9 mouse cellular contexts compared by ENCODE assay signal in the genomic region with DNA sequence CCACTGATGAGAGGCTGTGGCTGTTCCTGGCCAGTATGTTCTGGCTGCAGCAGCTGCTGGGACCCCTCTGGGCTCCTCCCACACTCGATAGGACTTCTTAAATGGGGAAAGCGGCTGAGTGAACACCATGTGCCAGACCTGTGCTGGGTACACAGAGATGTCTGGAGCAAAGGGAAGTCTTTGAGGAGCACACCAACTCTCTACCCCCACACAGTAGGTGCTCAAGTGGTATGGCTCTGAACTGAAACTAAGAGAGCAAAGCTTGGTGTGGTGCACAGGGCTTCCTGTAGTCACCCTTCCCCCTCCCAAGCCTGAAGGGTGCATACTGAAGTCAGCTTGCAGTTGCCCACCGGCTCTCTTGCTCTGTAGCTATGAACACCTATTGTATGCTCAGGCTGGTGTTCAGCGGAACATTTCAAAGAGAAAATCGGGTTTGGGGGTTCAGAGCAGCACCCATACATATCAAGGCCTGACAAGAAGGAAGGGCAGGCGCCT. TPM values are rescaled to one million over a fixed set of nuclear protein-coding genes. Genes with fewer than 3 reads are reported as not detected.
DNase-seq lines count a peak whose midpoint lies in the region; ATAC-seq lines count a peak whose summit lies in the region.
"Had no signal": no experiment of that assay in that cellular context is flagged by ENCODE, and none has a peak within 500 bp of the region (broad histone marks: within the 10 kb centered on the region; RNA-seq: fewer than 3 reads in every experiment).

No protein-coding gene starts in this region.

- H3K36me3 ChIP-seq in heart, embryonic 14.5 days (ENCODE audit: control insufficient read depth, insufficient read depth, low read length), result peaks cover 34% of the 10 kb centered on the region
- H3K36me3 ChIP-seq in liver, embryonic 16.5 days (ENCODE audit: control insufficient read depth, insufficient read depth), result peaks cover 2% of the 10 kb centered on the region; the same call in 1 of the 2 replicates

- peaks cover 45 to 66% of the 10 kb centered on the region in 2 experiments for H3K4me1 ChIP-seq in heart, embryonic 14.5 days (ENCODE audit: control insufficient read depth in 2 of 2, insufficient read depth in 2 of 2, low read length in 2 of 2)
- H3K4me1 ChIP-seq in liver, embryonic 16.5 days (ENCODE audit: control insufficient read depth, low read depth, low read length), result peaks cover 79% of the 10 kb centered on the region

- H3K9ac ChIP-seq in heart, embryonic 14.5 days (ENCODE audit: low read length), result peak overlapping the region; percentile 87
- H3K9ac ChIP-seq in liver, embryonic 16.5 days (ENCODE audit: low read depth, low read length), result peak overlapping the region; percentile 42

- H3K4me2 ChIP-seq in heart, embryonic 14.5 days (ENCODE audit: low read length), result peak overlapping the region; percentile 92
- peak overlapping the region; percentile 81 for H3K4me2 ChIP-seq in liver, embryonic 16.5 days (ENCODE audit: low read depth, low read length)

- no peaks in the 10 kb centered on the region for H3K27me3 ChIP-seq in heart, embryonic 14.5 days (ENCODE audit: control insufficient read depth, insufficient read depth, low read length)
- H3K27me3 ChIP-seq in liver, embryonic 16.5 days (ENCODE audit: control insufficient read depth, insufficient read depth, low read depth, low read length), result no peaks in the 10 kb centered on the region

- peak overlapping the region in 1 of 2 experiments; percentile 82; a peak in 2 of 4 replicates for H3K4me3 ChIP-seq in heart, embryonic 14.5 days (ENCODE audit: control insufficient read depth in 1 of 2, insufficient read depth in 1 of 2, low read depth in 1 of 2, low read length in 2 of 2)
- peak overlapping the region; percentile 77 for H3K4me3 ChIP-seq in liver, embryonic 16.5 days (ENCODE audit: low read depth, low read length)

- no peak for DNase-seq in heart, postnatal 4 days
- DNase-seq in spleen, postnatal 10 days (ENCODE audit: low spot score in 2 of 2), result peak; percentile 48 to 55
- no peak for DNase-seq in spleen, adult 12 weeks (ENCODE audit: low spot score)
- DNase-seq in testis, postnatal 14 days (ENCODE audit: low spot score), result no peak
- DNase-seq in ovary, adult 18-20 months (ENCODE audit: low spot score), result no peak
- DNase-seq in cerebellum, adult 9-10 months, result no peak
- DNase-seq: cerebellum, adult 9-11 months had no signal

- no peaks in the 10 kb centered on the region for H3K9me3 ChIP-seq in heart, embryonic 14.5 days (ENCODE audit: control insufficient read depth, low read length)
- no peaks in the 10 kb centered on the region for H3K9me3 ChIP-seq in liver, embryonic 16.5 days (replicated peaks; ENCODE audit: control insufficient read depth, low read length)

- ATAC-seq in heart, embryonic 14.5 days (ENCODE audit: insufficient number of reproducible peaks, insufficient read depth, low FRiP score, low read depth), result no peak
- no peak for ATAC-seq in liver, embryonic 16.5 days (ENCODE audit: low read depth)

- H3K27ac ChIP-seq in heart, embryonic 14.5 days (replicated peaks in 1 of 2; ENCODE audit: control insufficient read depth in 1 of 2, insufficient read depth in 1 of 2, low read depth in 2 of 2, low read length in 2 of 2), result peak overlapping the region in 1 of 2 experiments; percentile 80; a peak in 2 of 4 replicates
- H3K27ac ChIP-seq in liver, embryonic 16.5 days (ENCODE audit: low read length), result peak overlapping the region; percentile 61

- WGBS in heart, embryonic 14.5 days, result 39% methylated on average over 6 of the region's 6 CpGs
- 18% methylated on average over 6 of the region's 6 CpGs for WGBS in liver, embryonic 16.5 days (ENCODE audit: insufficient replicate concordance)

RNA-seq across cellular contexts. Expression of gene Gm49510, which starts 0.9 kb away (rescaled TPM):
- 0.16 TPM in 1 of 2 replicates, not detected in the other for polyA plus RNA-seq in heart, embryonic 14.5 days (2014; fragmentation: Nextera tagmentation; extraction: Ambion mirVana)
- total RNA-seq in heart, postnatal 4 days (2021), result under 1 TPM in 1 of 2 experiments, not detected in 1; 0.29 TPM
- 0.18 and 0.22 TPM in 2 replicates for polyA plus RNA-seq in liver, embryonic 16.5 days (2015; fragmentation: Nextera tagmentation; extraction: Ambion mirVana)

RNA-seq across cellular contexts. Expression of gene Sh3bp1, which starts 1.0 kb away (rescaled TPM):
- 13.6 and 14.5 TPM in 2 replicates for polyA plus RNA-seq in heart, embryonic 14.5 days (2014; fragmentation: Nextera tagmentation; extraction: Ambion mirVana)
- 10 to 100 TPM in 1 of 2 experiments, 1 to 10 TPM in 1; 7.7 to 11.1 TPM for total RNA-seq in heart, postnatal 4 days (2021)
- polyA plus RNA-seq in liver, embryonic 16.5 days (2015; fragmentation: Nextera tagmentation; extraction: Ambion mirVana), result 13.1 and 14.2 TPM in 2 replicates

RNA-seq across cellular contexts. Expression of gene Pdxp, which starts 15.2 kb away (rescaled TPM):
- polyA plus RNA-seq in heart, embryonic 14.5 days (2014; fragmentation: Nextera tagmentation; extraction: Ambion mirVana), result 26.2 and 26.6 TPM in 2 replicates
- 1 to 10 TPM; 9.3 to 9.4 TPM for total RNA-seq in heart, postnatal 4 days (2021)
- polyA plus RNA-seq in liver, embryonic 16.5 days (2015; fragmentation: Nextera tagmentation; extraction: Ambion mirVana), result 2.7 and 3.1 TPM in 2 replicates

RNA-seq across cellular contexts. Expression of gene Gga1, which starts 21.6 kb away (rescaled TPM):
- 30.7 and 33.2 TPM in 2 replicates for polyA plus RNA-seq in heart, embryonic 14.5 days (2014; fragmentation: Nextera tagmentation; extraction: Ambion mirVana)
- total RNA-seq in heart, postnatal 4 days (2021), result 10 to 100 TPM; 47.1 to 47.6 TPM
- polyA plus RNA-seq in liver, embryonic 16.5 days (2015; fragmentation: Nextera tagmentation; extraction: Ambion mirVana), result 18.6 and 19.6 TPM in 2 replicates

RNA-seq across cellular contexts. Expression of gene Lgals1, which starts 28.0 kb away (rescaled TPM):
- polyA plus RNA-seq in heart, embryonic 14.5 days (2014; fragmentation: Nextera tagmentation; extraction: Ambion mirVana), result 708 and 842 TPM in 2 replicates
- total RNA-seq in heart, postnatal 4 days (2021), result 100 to 1,000 TPM; 465 to 471 TPM
- polyA plus RNA-seq in liver, embryonic 16.5 days (2015; fragmentation: Nextera tagmentation; extraction: Ambion mirVana), result 295 and 318 TPM in 2 replicates

Comparison
In these comparisons a context has a peak if more than half of its experiments do, and no peak if none do; other contexts are left out.
1. DNase-seq: peak in spleen, postnatal 10 days (2 of 2); none in heart, postnatal 4 days (single experiment), spleen, adult 12 weeks (single experiment), testis, postnatal 14 days (single experiment), ovary, adult 18-20 months (single experiment) and cerebellum, adult 9-10 months (single experiment).